Mouse (Mus musculus): ENCODE data around the gene Mylk4.

The Mylk4 gene

GRCm38 (mm10) chr13:32797085-32797484 is 13.3 kb upstream of the Mylk4 start:
- no peak for DNase-seq (ENCODE audit: low spot score in 2 of 2)

- DNase-seq (ENCODE audit: low spot score in 2 of 2) = no peak
These were observed 11.4 kb upstream of the Mylk4 start for GRCm38 (mm10) chr13:32795166-32795565.

- DNase-seq (ENCODE audit: low spot score in 2 of 2) = no peak
These were observed 10.9 kb upstream of the Mylk4 start for GRCm38 (mm10) chr13:32794619-32795018.

GRCm38 (mm10) chr13:32789781-32790180 is 6.0 kb upstream of the Mylk4 start:
- no peak for DNase-seq (ENCODE audit: low spot score in 2 of 2)

- DNase-seq (ENCODE audit: low spot score in 2 of 2) = no peak
These were observed 3.8 kb upstream of the Mylk4 start for GRCm38 (mm10) chr13:32787584-32787983.

GRCm38 (mm10) chr13:32783055-32783454 is 699 bp downstream of the Mylk4 start:
- no peak for DNase-seq (ENCODE audit: low spot score in 2 of 2)

- DNase-seq (ENCODE audit: low spot score in 2 of 2) = no peak
These were observed 4.9 kb downstream of the Mylk4 start for GRCm38 (mm10) chr13:32778861-32779260.

GRCm38 (mm10) chr13:32776350-32776749 is 7.4 kb downstream of the Mylk4 start:
- DNase-seq (ENCODE audit: low spot score in 2 of 2) = no peak

- no peak for DNase-seq (ENCODE audit: low spot score in 2 of 2)
These were observed 7.9 kb downstream of the Mylk4 start for GRCm38 (mm10) chr13:32775889-32776288.

GRCm38 (mm10) chr13:32769960-32770359 is 13.8 kb downstream of the Mylk4 start:
- DNase-seq (ENCODE audit: low spot score in 2 of 2) = no peak

- peak in 1 of 2 experiments; percentile 15 for DNase-seq (ENCODE audit: low spot score in 2 of 2)
These were observed 15.7 kb downstream of the Mylk4 start for GRCm38 (mm10) chr13:32768104-32768503.

- DNase-seq (ENCODE audit: low spot score in 2 of 2) = no peak
These were observed 19.3 kb downstream of the Mylk4 start for GRCm38 (mm10) chr13:32764448-32764847.

GRCm38 (mm10) chr13:32763141-32763540 is 20.6 kb downstream of the Mylk4 start:
- no peak for DNase-seq (ENCODE audit: low spot score in 2 of 2)

GRCm38 (mm10) chr13:32760795-32761194 is 23.0 kb downstream of the Mylk4 start:
- DNase-seq (ENCODE audit: low spot score in 2 of 2) = no peak

GRCm38 (mm10) chr13:32759036-32759435 is 24.7 kb downstream of the Mylk4 start:
- no peak for DNase-seq (ENCODE audit: low spot score in 2 of 2)

- no peak for DNase-seq (ENCODE audit: low spot score in 2 of 2)
These were observed 31.6 kb downstream of the Mylk4 start for GRCm38 (mm10) chr13:32752066-32752657.

GRCm38 (mm10) chr13:32750507-32750906 is 33.2 kb downstream of the Mylk4 start:
- DNase-seq (ENCODE audit: low spot score in 2 of 2) = no peak

GRCm38 (mm10) chr13:32748421-32748820 is 35.3 kb downstream of the Mylk4 start:
- DNase-seq (ENCODE audit: low spot score in 2 of 2) = no peak

GRCm38 (mm10) chr13:32741161-32741560 is 42.6 kb downstream of the Mylk4 start:
- DNase-seq (ENCODE audit: low spot score in 2 of 2) = no peak

- DNase-seq (ENCODE audit: low spot score in 2 of 2) = no peak
These were observed 52.5 kb downstream of the Mylk4 start for GRCm38 (mm10) chr13:32731283-32731682.

- DNase-seq (ENCODE audit: low spot score in 2 of 2) = no peak
These were observed 59.1 kb downstream of the Mylk4 start for GRCm38 (mm10) chr13:32724606-32725005.

- no peak for DNase-seq (ENCODE audit: low spot score in 2 of 2)
These were observed 62.0 kb downstream of the Mylk4 start for GRCm38 (mm10) chr13:32721717-32722116.

GRCm38 (mm10) chr13:32719284-32719683 is 64.5 kb downstream of the Mylk4 start:
- no peak for DNase-seq (ENCODE audit: low spot score in 2 of 2)

GRCm38 (mm10) chr13:32717709-32718108 is 66.0 kb downstream of the Mylk4 start:
- no peak for DNase-seq (ENCODE audit: low spot score in 2 of 2)

All from spleen, postnatal 4 days (tissue).